Mouse (Mus musculus) intestine, embryonic 16.5 days (tissue): ENCODE results near the gene 9130023H24Rik. TPM values are rescaled to one million over a fixed set of nuclear protein-coding genes. Genes with fewer than 3 reads are reported as not detected.

Experiments used
- ATAC-seq: fragments of 200-750 bp; cut with Nextera tagmentation; 2 replicates; pipeline ENCODE4 v1.8.0; 2017; ENCODE audit warnings: moderate TSS enrichment, moderate library complexity
- H3K27ac ChIP-seq: fragments of 300-500 bp; sonication (generic); 2 replicates; pipeline ENCODE4 v1.5.1; 2014; ENCODE audit warnings: mild to moderate bottlenecking, low read length
- H3K27me3 ChIP-seq: fragments of 300-500 bp; sonication (generic); replicated peaks from 2 replicates; pipeline ENCODE4 v1.6.1; 2014; ENCODE audit warnings: low read length, control low read depth, mixed read lengths; ENCODE audit not compliant: control insufficient read depth, insufficient read depth
- H3K36me3 ChIP-seq: fragments of 300-500 bp; sonication (generic); 2 replicates; pipeline ENCODE4 v1.6.1; 2014; ENCODE audit warnings: low read length, control low read depth; ENCODE audit not compliant: control insufficient read depth, insufficient read depth
- H3K4me1 ChIP-seq: fragments of 300-500 bp; sonication (generic); 2 replicates; pipeline ENCODE4 v1.6.1; 2014; ENCODE audit warnings: low read length, control low read depth, mixed read lengths; ENCODE audit not compliant: control insufficient read depth, insufficient read depth
- H3K4me2 ChIP-seq: fragments of 300-500 bp; sonication (generic); 2 replicates; pipeline ENCODE4 v1.6.1; 2014; ENCODE audit warnings: low read depth, low read length, control low read depth
- H3K4me3 ChIP-seq: fragments of 300-500 bp; sonication (generic); 2 replicates; pipeline ENCODE4 v1.5.1; 2014; ENCODE audit warnings: mild to moderate bottlenecking, low read length
- H3K9ac ChIP-seq: fragments of 300-500 bp; sonication (generic); 2 replicates; pipeline ENCODE4 v1.6.1; 2014; ENCODE audit warnings: low read depth, low read length
- H3K9me3 ChIP-seq: fragments of 300-500 bp; sonication (generic); 2 replicates; pipeline ENCODE4 v1.6.1; 2016; ENCODE audit warnings: low read length, control low read depth; ENCODE audit not compliant: control insufficient read depth
- WGBS: fragments of 180-500 bp; shearing (Covaris S2); extraction: QIAGEN DNeasy Blood & Tissue Kit; methylation state at CpG from one replicate; pipeline ENCODE4 v1.1.7; 2014; 5-methylcytosine and 5-hydroxymethylcytosine counted together
- polyA plus RNA-seq: library from polyadenylated mRNA; unstranded; fragments of >200 nt; fragmentation: Nextera tagmentation; extraction: Ambion mirVana; gene quantifications from 2 replicates; pipeline ENCODE4 v1.2.1, GENCODE M21; 2015

The 9130023H24Rik gene
- polyA plus RNA-seq, 1 experiment from 2014 or later, result 5.7 TPM

DNA sequence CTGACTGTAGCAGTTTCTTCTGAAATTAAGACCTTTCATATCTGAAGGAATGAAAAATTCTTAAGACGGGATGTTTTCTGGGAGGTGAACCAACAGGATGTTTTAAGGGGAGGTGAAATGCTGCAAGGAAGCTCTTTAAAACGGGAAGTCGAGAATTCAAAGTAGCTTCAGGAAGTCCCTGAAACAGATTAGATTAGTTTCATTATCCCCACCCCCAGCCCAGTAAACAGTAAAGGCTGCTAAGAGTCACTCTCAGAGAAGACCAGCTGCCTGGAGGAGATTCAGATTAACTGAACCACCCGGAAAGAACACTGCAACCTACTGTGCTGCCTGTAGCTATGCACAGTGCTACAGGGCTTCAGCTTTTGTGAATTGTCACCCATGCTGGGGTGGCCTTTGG lies 17.9 kb downstream of the 9130023H24Rik start:
- no peak overlapping the region for H3K9ac ChIP-seq
- H3K4me1 ChIP-seq, result no peaks in the 10 kb centered on the region
- ATAC-seq, result no peak
- no peak overlapping the region for H3K27ac ChIP-seq
- 76% methylated on average over 4 of the region's 4 CpGs for WGBS
- no peaks in the 10 kb centered on the region for H3K36me3 ChIP-seq
- no peak overlapping the region for H3K4me3 ChIP-seq
- no peaks in the 10 kb centered on the region for H3K27me3 ChIP-seq
- no peak overlapping the region for H3K4me2 ChIP-seq
- H3K9me3 ChIP-seq, result no peaks in the 10 kb centered on the region

DNA sequence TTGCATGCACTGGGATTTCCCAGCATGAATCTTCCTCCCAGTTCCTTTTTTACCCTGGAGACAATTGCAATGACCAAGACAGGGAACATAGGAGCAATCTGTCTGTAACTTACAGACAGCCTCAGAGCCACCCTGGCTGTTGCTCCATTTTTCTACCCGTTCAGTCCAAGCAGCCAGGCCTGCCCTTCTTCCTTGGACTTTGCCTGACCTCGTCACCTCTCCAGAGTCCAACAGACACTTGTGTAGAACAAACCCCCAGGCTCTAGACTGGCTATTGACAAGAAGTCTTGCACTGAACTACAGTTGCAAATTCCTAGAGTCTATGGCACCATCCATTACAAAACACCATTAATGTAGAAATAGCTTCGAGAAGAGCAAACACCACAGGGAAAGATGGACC lies 28.0 kb downstream of the 9130023H24Rik start:
- no peak for ATAC-seq
- WGBS, result 41% methylated on average over 3 of the region's 3 CpGs
- Histone ChIP-seq H3K9me3 (no peaks in the 10 kb centered on the region), H3K36me3 (no peaks in the 10 kb centered on the region), H3K27ac (no peak overlapping the region), H3K4me1 (no peaks in the 10 kb centered on the region), H3K27me3 (no peaks in the 10 kb centered on the region), H3K4me3 (no peak overlapping the region), H3K4me2 (no peak overlapping the region), H3K9ac (no peak overlapping the region)

DNA sequence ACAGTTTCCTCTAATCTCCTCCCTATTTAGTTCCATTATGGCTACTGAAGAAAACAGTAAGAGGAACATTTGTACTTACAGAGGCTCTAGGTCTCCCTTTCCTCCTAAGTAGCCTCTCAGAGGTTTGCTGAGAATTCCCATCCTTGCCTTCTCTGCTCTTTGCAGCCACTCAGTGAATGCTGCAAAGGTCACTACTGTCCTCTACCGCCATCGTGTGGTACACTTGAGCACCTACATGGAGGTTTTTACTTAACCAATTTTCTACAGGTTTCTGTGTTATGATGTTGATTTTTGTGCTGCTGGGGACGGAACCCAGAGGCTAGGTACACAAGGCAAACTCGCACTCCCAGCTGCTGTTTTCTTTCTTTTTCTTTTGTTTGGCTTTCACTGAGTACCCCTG lies 29.6 kb downstream of the 9130023H24Rik start:
- no peak overlapping the region for H3K4me3 ChIP-seq
- H3K27me3 ChIP-seq, result no peaks in the 10 kb centered on the region
- H3K9me3 ChIP-seq, result no peaks in the 10 kb centered on the region
- ATAC-seq, result peak; percentile 46; the same call in 1 of the 2 replicates
- no peaks in the 10 kb centered on the region for H3K4me1 ChIP-seq
- H3K9ac ChIP-seq, result no peak overlapping the region
- H3K27ac ChIP-seq, result no peak overlapping the region
- 3% methylated on average over 4 of the region's 4 CpGs for WGBS
- no peak overlapping the region for H3K4me2 ChIP-seq
- no peaks in the 10 kb centered on the region for H3K36me3 ChIP-seq

DNA sequence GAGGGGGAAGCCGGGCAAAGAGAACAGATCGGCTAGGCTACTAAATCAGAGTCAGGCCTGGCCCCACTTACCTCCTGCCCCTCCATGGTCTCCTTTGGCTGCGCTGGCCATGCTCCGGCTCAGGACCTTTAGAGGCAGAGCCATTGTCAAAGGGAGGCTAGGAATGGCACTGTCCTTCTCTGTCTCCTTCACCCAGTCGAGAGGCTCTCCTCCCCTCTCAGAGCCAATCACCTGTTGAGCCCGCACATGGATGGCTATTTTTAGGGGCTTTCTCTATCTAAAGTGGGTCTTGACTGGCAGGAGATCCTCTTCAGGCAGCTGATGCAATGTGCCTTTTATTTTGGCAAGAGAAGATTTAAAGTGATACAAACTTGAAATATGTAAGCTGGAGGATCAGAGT lies 31.7 kb downstream of the 9130023H24Rik start, which contains the start of gene Cox6a2:
TSS of gene Cox6a2 (minus strand) at position 236 of the 400 bp plus-strand sequence.
- no peak within 1 kb of the TSS for H3K4me3 ChIP-seq
- WGBS, result 85% methylated on average over 6 of the region's 6 CpGs
- H3K9ac ChIP-seq, result no peak within 1 kb of the TSS
- H3K9me3 ChIP-seq, result no peaks in the 10 kb centered on the region
- no peaks in the 10 kb centered on the region for H3K36me3 ChIP-seq
- no peak within 1 kb of the TSS for H3K4me2 ChIP-seq
- no peak for ATAC-seq
- no peaks in the 10 kb centered on the region; the same call in 1 of the 2 replicates for H3K27me3 ChIP-seq
- H3K27ac ChIP-seq, result no peak within 1 kb of the TSS
- H3K4me1 ChIP-seq, result no peaks in the 10 kb centered on the region

DNA sequence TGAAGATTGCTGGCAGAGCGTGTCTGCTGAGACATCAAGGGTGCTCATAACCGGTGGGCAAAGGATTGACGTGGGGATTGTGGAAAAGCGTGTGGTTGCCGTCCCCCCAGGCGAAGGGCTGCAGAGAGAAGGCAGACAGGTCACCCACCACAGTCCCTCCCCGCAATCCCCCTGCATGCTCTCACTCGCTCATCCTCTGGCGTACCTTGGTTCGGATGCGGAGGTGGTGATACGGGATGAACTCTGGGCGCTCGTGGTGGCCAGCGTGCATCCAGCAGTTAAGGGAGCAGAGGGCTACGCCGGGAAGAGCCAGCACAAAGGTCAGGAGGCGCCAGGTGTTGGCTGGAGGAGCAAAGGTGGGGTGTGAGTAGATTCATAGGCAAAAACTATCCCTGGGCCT lies 32.1 kb downstream of the 9130023H24Rik start:
- Histone ChIP-seq H3K9me3 (no peaks in the 10 kb centered on the region), H3K9ac (no peak overlapping the region), H3K27ac (no peak overlapping the region), H3K4me1 (no peaks in the 10 kb centered on the region), H3K27me3 (no peaks in the 10 kb centered on the region; the same call in 1 of the 2 replicates), H3K36me3 (no peaks in the 10 kb centered on the region), H3K4me3 (no peak overlapping the region), H3K4me2 (no peak overlapping the region)
- no peak for ATAC-seq
- 81% methylated on average over 18 of the region's 18 CpGs for WGBS

DNA sequence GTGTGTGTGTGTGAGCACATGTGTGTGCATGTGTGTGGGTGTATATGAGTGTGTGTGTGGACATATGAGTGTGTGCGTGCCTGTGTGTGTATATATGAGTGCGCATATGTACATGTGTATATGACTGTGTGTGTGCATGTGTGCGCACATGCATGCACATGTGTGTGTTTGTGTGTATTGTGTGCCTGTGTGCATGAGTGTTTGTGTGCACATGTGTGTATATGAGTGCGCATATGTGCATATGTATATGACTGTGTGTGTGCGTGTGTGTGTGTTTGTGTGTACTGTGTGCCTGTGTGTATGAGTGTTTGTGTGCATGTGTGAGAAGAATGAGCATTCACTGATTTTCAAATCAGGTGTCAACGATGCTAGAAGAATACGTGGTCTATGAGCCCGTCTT lies 33.7 kb downstream of the 9130023H24Rik start:
- WGBS, result 89% methylated on average over 8 of the region's 8 CpGs
- H3K9ac ChIP-seq, result no peak overlapping the region
- no peak overlapping the region for H3K4me2 ChIP-seq
- no peak overlapping the region for H3K4me3 ChIP-seq
- no peaks in the 10 kb centered on the region for H3K9me3 ChIP-seq
- H3K36me3 ChIP-seq, result no peaks in the 10 kb centered on the region
- H3K27ac ChIP-seq, result no peak overlapping the region
- H3K27me3 ChIP-seq, result no peaks in the 10 kb centered on the region; the same call in 1 of the 2 replicates
- no peaks in the 10 kb centered on the region for H3K4me1 ChIP-seq
- ATAC-seq, result no peak

DNA sequence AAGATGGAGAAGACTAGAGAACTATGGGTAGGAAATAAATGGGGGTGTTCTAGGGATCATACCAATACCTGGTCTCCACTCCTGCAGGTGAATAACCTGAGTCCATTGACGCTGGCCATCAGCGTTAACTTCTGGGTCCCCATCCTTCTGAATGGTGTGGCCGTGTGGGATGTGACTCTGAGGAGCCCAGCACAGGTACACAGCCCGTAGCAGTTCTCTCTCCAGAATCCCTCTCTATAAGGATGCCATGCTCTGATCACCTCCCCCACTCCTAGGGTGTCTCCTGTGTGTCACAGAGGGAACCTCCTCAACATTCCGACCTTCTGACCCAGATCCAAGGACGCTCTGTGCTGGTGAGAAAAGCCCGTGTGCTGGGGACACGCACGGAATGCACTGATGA lies 34.8 kb downstream of the 9130023H24Rik start:
- Histone ChIP-seq H3K36me3 (no peaks in the 10 kb centered on the region), H3K4me2 (no peak overlapping the region), H3K9me3 (no peaks in the 10 kb centered on the region), H3K27ac (no peak overlapping the region), H3K9ac (no peak overlapping the region), H3K27me3 (no peaks in the 10 kb centered on the region; the same call in 1 of the 2 replicates), H3K4me1 (no peaks in the 10 kb centered on the region), H3K4me3 (no peak overlapping the region)
- WGBS, result 83% methylated on average over 9 of the region's 9 CpGs
- no peak for ATAC-seq

DNA sequence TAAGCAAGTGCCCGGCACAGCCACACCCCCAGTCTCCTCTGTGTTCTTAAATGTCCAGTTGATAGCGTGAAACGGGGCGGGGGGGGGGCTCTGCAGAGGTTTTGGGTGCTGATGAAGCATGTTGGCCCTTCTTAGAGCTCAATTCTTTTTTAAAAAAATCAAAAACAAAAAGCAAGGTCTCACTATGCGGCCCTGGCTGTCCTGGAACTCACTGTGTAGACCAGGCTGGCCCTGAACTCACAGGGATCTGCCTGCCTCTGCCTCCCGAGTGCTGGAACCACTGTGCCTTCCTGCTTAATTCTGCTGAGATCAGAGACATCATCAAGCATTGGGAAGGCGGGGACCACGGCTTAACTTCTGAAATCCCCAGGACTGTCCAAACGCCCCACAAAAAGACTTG lies 36.2 kb downstream of the 9130023H24Rik start:
- Histone ChIP-seq H3K4me3 (no peak overlapping the region), H3K9me3 (no peaks in the 10 kb centered on the region), H3K27me3 (no peaks in the 10 kb centered on the region; the same call in 1 of the 2 replicates), H3K36me3 (no peaks in the 10 kb centered on the region), H3K27ac (no peak overlapping the region), H3K4me2 (no peak overlapping the region), H3K9ac (no peak overlapping the region), H3K4me1 (no peaks in the 10 kb centered on the region)
- 89% methylated on average over 9 of the region's 9 CpGs for WGBS
- no peak for ATAC-seq
